Mouse (Mus musculus) granulocyte monocyte progenitor cell, adult 5-6 weeks (primary cell): ENCODE data around the gene Tmc7. TPM values are rescaled to one million over a fixed set of nuclear protein-coding genes. Genes with fewer than 3 reads are reported as not detected.

Source experiments
- ATAC-seq: replicated peaks from 2 replicates; pipeline ENCODE4 v1.8.0; 2016; ENCODE audit warnings: mild to moderate bottlenecking, moderate TSS enrichment, inconsistent platforms; ENCODE audit not compliant: poor library complexity, severe bottlenecking
- total RNA-seq, 2 experiments: library from RNA; stranded (forward) in 1 of 2; stranded (reverse) in 1 of 2; fragments of 200-712, 200-1000 nt in 1 of 2; fragments of >200 nt in 1 of 2; fragmentation: Nextera tagmentation in 1 of 2; gene quantifications; 2 replicates each; pipeline ENCODE4 v1.2.3; 2014 to 2017

Gene Tmc7
- total RNA-seq, 2 experiments from 2014 or later: 0.10 to 0.37 TPM

GRCm38 (mm10) chr7:118592146-118592545 lies 7.6 kb upstream of the Tmc7 start:
- no peak for ATAC-seq

DNA sequence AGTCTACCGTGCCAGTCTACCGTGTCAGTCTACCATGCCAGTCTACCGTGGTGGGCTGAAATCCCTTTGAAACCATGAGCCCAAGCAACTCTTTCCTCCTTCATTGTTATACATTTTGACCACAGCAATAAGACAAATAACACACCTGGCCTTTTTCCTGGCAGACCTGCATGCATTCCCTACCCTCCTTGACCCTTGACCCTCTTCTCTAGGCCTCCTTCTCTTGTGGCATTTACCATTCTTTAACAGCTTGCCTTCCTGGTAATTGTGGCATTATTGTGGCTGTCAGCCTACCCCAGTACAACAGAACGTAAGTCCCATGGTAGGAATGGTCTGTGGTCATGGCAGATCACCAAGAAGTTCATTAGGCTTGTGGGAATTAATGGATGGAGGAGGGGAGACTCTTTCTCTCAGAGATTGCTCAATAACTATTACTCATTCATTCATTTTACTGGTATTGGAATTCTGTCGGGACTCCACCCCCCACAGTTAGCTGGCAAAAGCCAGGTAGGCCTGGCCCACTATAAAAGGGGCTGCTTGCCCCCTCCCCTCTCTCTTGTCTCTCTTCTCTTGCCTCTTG lies 6.3 kb upstream of the Tmc7 start:
- no peak for ATAC-seq

DNA sequence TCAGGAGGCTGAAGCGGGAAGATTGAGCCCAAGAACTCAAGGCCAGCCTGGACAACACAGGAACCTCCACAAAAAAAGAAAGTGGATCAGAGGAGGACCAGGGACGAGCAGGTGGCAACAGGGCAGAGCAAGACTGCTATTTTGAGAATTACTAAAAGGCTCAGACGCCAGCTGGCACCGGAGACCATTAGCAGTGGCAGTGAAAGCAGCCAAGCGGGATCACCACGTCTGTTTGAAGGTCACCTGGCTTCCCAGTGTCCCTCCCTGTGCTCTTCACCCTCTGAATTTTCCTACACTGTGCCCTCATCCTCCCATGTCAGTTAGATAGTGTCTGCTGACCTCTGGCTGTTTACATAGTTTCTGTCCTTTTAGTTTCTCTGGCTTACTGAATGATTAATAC lies 1.3 kb upstream of the Tmc7 start:
- ATAC-seq: no peak

GRCm38 (mm10) chr7:118584926-118585325 lies 390 bp upstream of the Tmc7 start:
- no peak for ATAC-seq

DNA sequence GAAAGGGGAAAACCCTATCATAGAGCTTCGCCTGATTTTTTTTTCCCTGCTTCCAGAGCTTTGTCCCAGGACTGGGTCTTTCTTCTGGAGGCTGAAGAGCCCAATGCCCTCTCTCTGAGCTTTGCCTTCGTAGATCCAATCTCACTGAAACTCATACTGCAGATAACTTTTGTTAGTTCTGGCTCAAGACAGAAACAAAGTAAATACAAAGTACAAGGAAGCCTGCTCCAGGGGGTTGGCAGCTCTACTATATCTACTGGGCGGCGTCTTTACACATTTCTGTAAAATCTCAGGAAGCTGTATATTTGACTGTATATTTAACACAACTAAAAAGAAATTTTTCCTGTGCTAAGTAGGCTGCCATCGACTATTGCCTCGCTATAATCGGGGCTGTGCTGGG lies 715 bp downstream of the Tmc7 start:
- ATAC-seq: no peak

DNA sequence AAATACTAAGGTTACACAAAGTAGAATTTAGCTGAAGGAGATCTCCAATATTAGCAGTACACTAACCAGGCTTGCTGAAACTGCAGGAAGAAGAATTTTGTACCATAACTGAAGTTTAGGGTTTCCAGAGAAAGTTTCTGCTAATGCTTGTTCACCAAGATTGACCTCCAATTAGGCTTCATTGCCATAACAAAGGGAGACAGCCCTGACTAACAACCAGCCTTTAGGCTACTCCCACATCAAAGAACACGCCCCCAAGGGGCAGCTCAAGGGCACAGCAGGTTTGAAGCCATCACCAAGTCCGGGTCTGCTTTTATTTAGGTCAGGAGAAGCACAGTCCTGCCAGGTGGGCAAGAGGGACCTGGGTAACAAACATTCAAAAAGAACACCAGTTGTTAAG lies 4.6 kb downstream of the Tmc7 start:
- no peak for ATAC-seq

GRCm38 (mm10) chr7:118578269-118578668 lies 6.3 kb downstream of the Tmc7 start:
- no peak for ATAC-seq

DNA sequence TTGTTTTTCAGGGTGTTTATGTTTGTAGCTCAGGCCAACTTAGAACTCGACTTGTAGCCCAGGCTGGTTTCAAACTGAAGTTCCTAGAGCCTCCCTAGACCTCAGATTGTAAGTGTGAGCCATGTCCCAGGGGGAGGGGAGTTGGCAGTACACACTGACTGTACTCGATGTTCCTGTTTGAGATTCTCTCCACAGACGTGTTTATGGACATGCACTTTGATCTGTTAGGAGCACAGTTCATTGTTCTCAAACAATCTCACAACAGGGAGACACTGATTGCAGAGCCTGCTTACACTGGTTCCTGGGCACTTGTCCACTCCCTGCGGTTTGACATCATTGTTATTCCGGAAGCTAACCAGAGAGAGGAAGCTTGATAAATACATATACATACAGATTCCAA lies 12.5 kb downstream of the Tmc7 start:
- no peak for ATAC-seq

GRCm38 (mm10) chr7:118571350-118571749 lies 13.2 kb downstream of the Tmc7 start:
- ATAC-seq: no peak

- no peak for ATAC-seq
Observed at GRCm38 (mm10) chr7:118569121-118569543, 15.4 kb downstream of the Tmc7 start.

GRCm38 (mm10) chr7:118554290-118554689 lies 30.2 kb downstream of the Tmc7 start:
- no peak for ATAC-seq

- ATAC-seq: no peak
Observed at GRCm38 (mm10) chr7:118553881-118554280, 30.7 kb downstream of the Tmc7 start.

- ATAC-seq: no peak
Observed at GRCm38 (mm10) chr7:118547451-118547850, 37.1 kb downstream of the Tmc7 start.

- no peak for ATAC-seq
Observed at GRCm38 (mm10) chr7:118544128-118544527, 40.4 kb downstream of the Tmc7 start.

GRCm38 (mm10) chr7:118535076-118535475 lies 49.5 kb downstream of the Tmc7 start:
- no peak for ATAC-seq

DNA sequence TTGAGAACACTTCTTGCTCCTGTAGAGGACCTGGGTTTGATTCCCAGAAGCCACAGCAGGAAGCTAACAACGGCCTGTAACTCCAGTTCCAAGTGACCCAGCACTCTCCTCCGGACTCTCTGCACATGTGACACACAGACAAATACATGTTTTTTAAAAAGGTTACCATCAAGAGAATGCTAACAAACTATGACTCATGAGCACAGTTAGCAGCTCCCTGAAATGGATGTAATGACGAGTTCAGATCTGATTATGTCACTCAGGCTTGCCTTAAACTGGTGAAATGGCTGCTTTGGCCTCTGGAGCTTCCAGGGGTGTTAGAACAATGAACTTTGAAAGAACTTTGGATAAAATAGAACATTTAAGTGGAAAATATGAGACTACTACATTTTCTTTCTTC lies 50.2 kb downstream of the Tmc7 start:
- no peak for ATAC-seq

- ATAC-seq: peak; percentile 94
Observed at GRCm38 (mm10) chr7:118533178-118533578, 51.4 kb downstream of the Tmc7 start, which contains the start of gene Coq7. Gene Coq7, minus strand, starts transcription at chr7:118533356.

GRCm38 (mm10) chr7:118532519-118533177 lies 51.9 kb downstream of the Tmc7 start:
- ATAC-seq: peak; percentile 93

- ATAC-seq: no peak
Observed at GRCm38 (mm10) chr7:118526967-118527366, 57.6 kb downstream of the Tmc7 start.

DNA sequence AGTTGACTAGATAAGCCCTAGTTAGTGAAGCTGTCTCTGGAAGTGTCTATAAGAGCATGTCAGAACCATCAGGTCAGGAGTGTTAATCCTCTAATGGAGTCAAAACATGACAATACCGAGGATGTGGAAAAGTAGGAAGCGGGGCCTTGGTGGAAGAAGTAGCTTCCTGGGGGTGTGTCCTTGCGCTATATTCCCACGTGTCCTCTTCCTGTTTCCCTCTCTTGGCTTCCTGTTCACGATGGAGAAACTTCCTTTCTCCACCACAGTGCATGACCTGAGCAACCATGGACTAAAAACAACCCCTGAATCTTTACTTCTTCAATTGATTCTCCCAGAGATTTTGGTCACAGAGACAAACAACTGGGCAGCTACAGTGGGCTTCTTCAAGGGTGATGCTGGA lies 62.5 kb downstream of the Tmc7 start:
- ATAC-seq: peak; percentile 75

DNA sequence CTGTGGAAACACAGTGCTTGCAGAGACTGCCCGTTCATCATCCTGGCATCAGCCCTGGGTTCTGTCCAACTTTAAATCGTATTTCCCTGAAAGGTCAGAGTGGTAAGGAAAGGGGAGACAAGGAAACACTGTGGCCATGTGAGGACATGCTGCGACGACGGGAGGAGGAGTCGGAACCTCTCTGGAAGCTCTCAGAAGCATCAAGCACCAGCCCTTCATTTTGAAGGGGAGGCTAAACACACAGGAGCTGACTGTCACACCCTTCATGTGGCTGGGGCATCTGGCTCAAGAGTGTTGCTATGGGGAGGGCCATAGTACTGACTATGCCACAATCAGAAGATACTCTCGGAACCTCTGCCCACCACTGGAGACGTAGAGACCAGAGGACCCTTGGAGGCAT lies 64.9 kb downstream of the Tmc7 start:
- ATAC-seq: no peak

GRCm38 (mm10) chr7:118518687-118519086 lies 65.8 kb downstream of the Tmc7 start:
- ATAC-seq: peak; percentile 85
